Mouse (Mus musculus) liver, embryonic 14.5 days (tissue): ENCODE measurements at regions not wholly inside any gene's neighbourhood (a gene's known extent, or its start where the extent isn't known, plus 50 kb on each side); places are given as distances from the start of the nearest gene placed in this dataset.

ENCODE experiments used
- CTCF ChIP-seq: IDR thresholded peaks from 2 replicates; pipeline ENCODE4 v1.5.1; 2016; ENCODE audit warnings: antibody characterized with exemption, low read depth, control low read depth
- EP300 ChIP-seq: IDR thresholded peaks from 2 replicates; pipeline ENCODE4 v1.6.1; 2016; ENCODE audit warnings: antibody characterized with exemption, low read depth

DNA sequence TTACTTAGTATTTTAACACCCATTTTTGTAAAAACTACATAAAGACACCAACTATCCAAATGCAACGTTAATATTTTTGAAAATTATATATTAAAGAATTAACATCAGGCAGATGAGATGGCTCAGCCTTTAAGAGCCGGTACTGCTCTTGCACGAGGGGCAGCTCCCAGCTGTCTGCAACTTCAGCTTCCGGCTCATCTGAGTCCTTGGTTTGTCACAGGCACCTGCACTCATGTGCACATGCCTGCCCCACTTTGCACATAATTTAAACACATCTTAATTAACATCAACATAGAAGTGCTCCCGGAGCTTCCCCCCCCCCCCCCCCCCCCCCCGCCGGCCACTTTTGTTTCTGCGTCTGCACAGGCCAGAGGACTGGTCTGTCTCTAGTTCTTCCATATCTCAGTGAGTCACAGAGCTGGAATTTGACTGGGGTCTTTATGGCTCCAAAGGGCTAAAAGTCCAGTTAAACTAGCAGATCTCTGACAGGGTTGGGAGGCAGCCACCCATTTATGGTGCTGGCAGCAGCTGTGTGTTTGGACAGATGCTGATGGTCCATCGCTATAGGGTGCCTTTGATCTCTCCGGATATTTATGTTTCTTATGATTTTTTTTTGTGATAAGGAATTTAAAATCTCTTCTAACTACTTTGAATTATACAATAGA is 61.9 kb upstream of the Wdr26 start:
- no peak for TF ChIP-seq EP300
- TF ChIP-seq CTCF, result no peak
